Mouse (Mus musculus) forebrain, embryonic 10.5 days (tissue): ENCODE data around the gene Mycl. TPM values are rescaled to one million over a fixed set of nuclear protein-coding genes. Genes with fewer than 3 reads are reported as not detected.

Experiments
- DNase-seq: peaks from one replicate; pipeline ENCODE4 v3.0.0-alpha.2; 2017; ENCODE audit warnings: low spot score; ENCODE audit errors: extremely low spot score
- H3K27ac ChIP-seq: fragments of 300-500 bp; sonication (generic); 2 replicates; pipeline ENCODE4 v1.5.1; 2016; ENCODE audit warnings: mild to moderate bottlenecking
- H3K27me3 ChIP-seq: fragments of 300-500 bp; sonication (generic); 2 replicates; pipeline ENCODE4 v1.6.1; 2016; ENCODE audit warnings: mild to moderate bottlenecking; ENCODE audit not compliant: poor library complexity, severe bottlenecking
- H3K36me3 ChIP-seq: fragments of 300-500 bp; sonication (generic); replicated peaks from 2 replicates; pipeline ENCODE4 v1.6.1; 2016; ENCODE audit warnings: mild to moderate bottlenecking, moderate library complexity
- H3K4me1 ChIP-seq: fragments of 300-500 bp; sonication (generic); 2 replicates; pipeline ENCODE4 v1.6.1; 2016
- H3K4me3 ChIP-seq: fragments of 300-500 bp; sonication (generic); 2 replicates; pipeline ENCODE4 v1.5.1; 2016; ENCODE audit warnings: mild to moderate bottlenecking, moderate library complexity
- H3K9me3 ChIP-seq: fragments of 300-500 bp; sonication (generic); 2 replicates; pipeline ENCODE4 v1.6.1; 2016; ENCODE audit warnings: mild to moderate bottlenecking, moderate library complexity
- WGBS: fragments of 180-500 bp; shearing (Covaris S2); methylation state at CpG from one replicate; pipeline ENCODE4 v1.1.7; 2016; 5-methylcytosine and 5-hydroxymethylcytosine counted together
- polyA plus RNA-seq: library from polyadenylated mRNA; unstranded; fragments of >200 nt; fragmentation: Nextera tagmentation; extraction: Ambion mirVana; gene quantifications from 2 replicates; pipeline ENCODE4 v1.2.1, GENCODE M21; 2016

Gene Mycl
- 39.7 and 42.7 TPM in 2 replicates for polyA plus RNA-seq

DNA sequence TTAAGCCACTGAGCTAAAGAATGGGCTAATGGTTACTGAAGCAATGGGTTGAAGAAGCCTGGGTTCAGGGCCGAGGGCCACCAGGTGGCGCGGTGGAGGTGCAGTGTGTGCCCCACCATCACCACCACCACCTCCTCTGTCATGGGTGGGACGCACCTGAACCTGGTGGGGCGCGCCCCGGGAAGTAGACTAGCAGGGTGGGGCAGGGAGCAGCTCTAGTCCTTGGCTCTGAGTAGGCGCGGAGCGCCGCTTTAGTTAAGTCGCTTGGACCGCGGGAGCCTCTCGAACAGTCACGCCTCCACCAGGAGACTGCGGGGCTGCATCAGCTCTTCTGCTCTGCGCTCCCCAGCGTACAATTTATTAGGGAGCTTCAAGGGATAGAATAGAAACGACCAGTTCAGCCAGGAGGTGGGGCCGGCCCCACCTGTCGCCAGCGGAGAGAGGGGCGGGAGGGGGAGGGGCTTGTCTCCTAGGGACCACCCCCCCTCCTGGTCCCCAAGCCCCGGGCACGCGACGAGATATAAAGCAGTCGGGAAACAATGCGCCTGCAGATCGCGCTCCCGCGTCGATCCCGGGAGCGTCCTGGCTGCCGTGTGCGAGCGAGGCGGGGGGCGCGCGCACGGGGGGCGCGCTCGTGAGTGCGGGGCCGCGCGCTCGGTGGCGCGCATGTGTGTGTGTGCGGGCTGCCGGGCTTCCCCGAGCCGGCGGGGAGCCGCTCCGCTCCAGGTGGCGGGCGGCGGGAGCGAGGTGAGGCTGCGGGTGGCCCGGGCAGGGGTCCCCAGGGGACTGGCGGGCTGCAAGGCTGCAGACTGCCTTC is at the start of gene Mycl:
TSS of gene Mycl (plus strand) at position 249 of the 817 bp plus-strand sequence.
- WGBS: under 1% methylated on average over 69 of the region's 69 CpGs
- Histone ChIP-seq H3K4me1 (peaks cover 57% of the 10 kb centered on the region), H3K9me3 (peaks cover 4% of the 10 kb centered on the region; the same call in 1 of the 2 replicates)

DNA sequence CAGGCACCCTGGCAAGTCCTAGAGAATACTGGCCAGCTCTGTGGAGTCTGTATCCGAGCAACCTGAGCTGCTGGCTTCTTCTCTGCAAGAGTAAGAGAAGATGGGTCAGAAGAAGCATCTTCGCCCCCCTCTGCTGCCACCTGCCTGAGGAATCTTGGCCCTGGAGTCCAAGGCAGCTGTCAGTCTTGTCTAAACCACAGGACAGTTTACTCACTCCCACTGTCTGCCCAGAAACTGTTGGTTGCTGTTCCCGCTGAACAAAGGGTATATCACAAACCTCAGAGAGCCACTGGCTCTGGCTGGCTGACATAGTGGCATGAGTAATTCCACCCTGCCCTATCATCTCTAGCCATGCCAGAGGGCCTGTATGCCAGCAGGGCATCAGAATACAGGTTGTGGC is 48.2 kb upstream of the Mycl start:
- 84% methylated on average over 3 of the region's 3 CpGs for WGBS
- Histone ChIP-seq H3K4me1 (no peaks in the 10 kb centered on the region), H3K27ac (no peak overlapping the region), H3K9me3 (no peaks in the 10 kb centered on the region), H3K27me3 (no peaks in the 10 kb centered on the region), H3K36me3 (peaks cover 83% of the 10 kb centered on the region), H3K4me3 (no peak overlapping the region)
- DNase-seq: no peak

More for the DNA sequence above, at the start of gene Mycl:
- H3K27ac ChIP-seq: peak within 1 kb of the TSS; percentile 94
- H3K36me3 ChIP-seq: peaks cover 10% of the 10 kb centered on the region
- H3K4me3 ChIP-seq: peak within 1 kb of the TSS; percentile 86
- H3K27me3 ChIP-seq: peaks cover 33% of the 10 kb centered on the region
- DNase-seq: peak; percentile 88

DNA sequence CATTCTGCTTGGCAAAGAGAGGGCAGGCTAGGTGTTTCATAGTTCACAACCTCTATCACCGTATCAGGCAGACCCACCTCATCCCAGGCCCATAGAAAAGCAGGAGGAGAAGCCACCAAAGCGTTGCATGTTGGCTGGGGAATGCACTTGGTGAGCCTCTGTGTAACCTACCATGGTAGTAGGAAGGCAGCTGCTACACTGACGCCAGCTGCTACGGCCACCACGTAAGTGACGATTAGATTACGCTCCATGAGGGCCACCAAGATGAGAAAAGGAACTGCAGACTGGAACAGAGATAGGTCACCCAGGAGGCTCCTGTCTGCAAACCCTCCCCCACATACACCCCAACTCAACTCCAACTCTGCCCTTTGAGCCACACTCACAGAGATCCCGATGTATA is 46.4 kb upstream of the Mycl start:
- 96% methylated on average over 8 of the region's 8 CpGs for WGBS
- Histone ChIP-seq H3K4me1 (no peaks in the 10 kb centered on the region), H3K27ac (no peak overlapping the region), H3K4me3 (no peak overlapping the region), H3K9me3 (no peaks in the 10 kb centered on the region), H3K27me3 (no peaks in the 10 kb centered on the region), H3K36me3 (peaks cover 98% of the 10 kb centered on the region)
- no peak for DNase-seq

DNA sequence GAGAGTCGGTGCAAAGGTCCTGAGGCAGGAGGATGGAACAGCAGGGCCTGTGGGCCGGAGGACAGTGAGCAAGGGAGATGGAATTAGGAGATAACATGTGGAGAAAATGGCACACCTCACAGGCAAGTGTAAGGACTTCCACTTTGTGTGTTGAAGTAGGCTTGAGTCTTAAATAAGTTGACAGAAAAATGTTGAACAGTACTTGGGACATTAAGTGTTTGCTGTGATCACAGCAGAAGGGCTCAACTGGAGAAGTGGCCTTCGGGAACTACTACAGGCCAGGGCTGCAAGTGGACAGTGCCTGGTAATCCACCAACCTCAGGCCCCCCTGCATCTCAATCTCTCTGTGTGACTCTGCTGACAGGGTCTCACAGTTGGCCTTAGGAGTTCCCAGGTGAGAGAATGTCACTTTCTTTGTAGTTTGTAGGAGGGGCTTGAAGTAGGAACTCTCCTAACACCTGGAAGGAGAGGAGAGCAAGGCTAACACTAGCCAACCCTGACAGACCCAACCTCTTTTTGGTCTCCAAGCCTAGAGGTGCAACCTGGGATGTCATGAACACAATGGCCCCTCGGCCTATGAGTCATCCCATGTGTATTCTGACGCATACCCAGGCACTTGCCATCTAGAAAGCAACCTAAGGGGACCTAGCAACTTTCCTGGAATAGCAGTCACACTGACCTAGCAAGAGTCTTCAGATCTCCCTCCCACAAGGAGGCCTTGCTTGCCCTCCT is 40.6 kb upstream of the Mycl start:
- Histone ChIP-seq H3K27ac (peak overlapping the region; percentile 88), H3K27me3 (peaks cover 17% of the 10 kb centered on the region), H3K4me3 (peak overlapping the region; percentile 37), H3K36me3 (peaks cover 92% of the 10 kb centered on the region), H3K9me3 (no peaks in the 10 kb centered on the region), H3K4me1 (peaks cover 34% of the 10 kb centered on the region)
- WGBS: 67% methylated on average over 5 of the region's 5 CpGs
- DNase-seq: no peak

GRCm38 (mm10) chr4:122955412-122956136 is 39.9 kb upstream of the Mycl start:
- peak overlapping the region; percentile 88 for H3K27ac ChIP-seq
- H3K9me3 ChIP-seq: no peaks in the 10 kb centered on the region
- peaks cover 20% of the 10 kb centered on the region for H3K27me3 ChIP-seq
- DNase-seq: peak; percentile 84
- H3K4me1 ChIP-seq: peaks cover 41% of the 10 kb centered on the region
- H3K4me3 ChIP-seq: peak overlapping the region; percentile 37
- H3K36me3 ChIP-seq: peaks cover 85% of the 10 kb centered on the region
- 16% methylated on average over 17 of the region's 17 CpGs for WGBS

DNA sequence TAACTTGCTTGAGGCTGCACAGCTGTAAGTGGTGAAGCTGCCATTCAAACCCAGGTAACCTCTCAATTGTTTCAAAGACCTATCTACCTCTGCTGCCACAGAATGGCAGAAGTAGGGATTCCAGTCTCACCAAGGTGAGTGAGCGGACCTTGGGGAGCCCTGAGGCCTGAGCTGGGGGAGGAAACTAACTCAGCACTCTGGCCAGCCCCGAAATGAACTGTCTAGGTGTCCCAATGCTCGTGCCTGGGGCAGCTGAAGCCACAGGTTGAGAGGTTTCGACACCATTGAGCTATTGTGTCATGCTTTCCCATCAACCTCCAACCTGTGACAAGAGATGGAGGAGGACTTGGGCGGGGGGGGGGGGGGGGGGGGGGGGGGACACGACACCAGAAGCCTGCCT is 39.2 kb upstream of the Mycl start:
- WGBS: 72% methylated on average over 5 of the region's 6 CpGs
- H3K36me3 ChIP-seq: peaks cover 77% of the 10 kb centered on the region
- H3K27me3 ChIP-seq: peaks cover 28% of the 10 kb centered on the region
- no peak overlapping the region for H3K4me3 ChIP-seq
- DNase-seq: no peak
- H3K4me1 ChIP-seq: peaks cover 49% of the 10 kb centered on the region
- peak overlapping the region; percentile 88; the same call in 1 of the 2 replicates for H3K27ac ChIP-seq
- H3K9me3 ChIP-seq: no peaks in the 10 kb centered on the region

- Histone ChIP-seq H3K36me3 (peaks cover 57% of the 10 kb centered on the region), H3K27me3 (peaks cover 50% of the 10 kb centered on the region), H3K9me3 (no peaks in the 10 kb centered on the region), H3K4me1 (peaks cover 68% of the 10 kb centered on the region), H3K27ac (no peak overlapping the region), H3K4me3 (no peak overlapping the region; the same call in 1 of the 2 replicates)
- no peak for DNase-seq
- 88% methylated on average over 6 of the region's 6 CpGs for WGBS
Measured at GRCm38 (mm10) chr4:122958491-122959031, 36.9 kb upstream of the Mycl start.

- H3K27ac ChIP-seq: peak overlapping the region; percentile 94
- H3K27me3 ChIP-seq: peaks cover 55% of the 10 kb centered on the region
- peaks cover 65% of the 10 kb centered on the region for H3K4me1 ChIP-seq
- H3K4me3 ChIP-seq: peak overlapping the region; percentile 83
- WGBS: 5% methylated on average over 8 of the region's 8 CpGs
- DNase-seq: peak; percentile 31
- H3K9me3 ChIP-seq: no peaks in the 10 kb centered on the region
- peaks cover 45% of the 10 kb centered on the region for H3K36me3 ChIP-seq
Measured at GRCm38 (mm10) chr4:122959816-122960215, 35.6 kb upstream of the Mycl start.

DNA sequence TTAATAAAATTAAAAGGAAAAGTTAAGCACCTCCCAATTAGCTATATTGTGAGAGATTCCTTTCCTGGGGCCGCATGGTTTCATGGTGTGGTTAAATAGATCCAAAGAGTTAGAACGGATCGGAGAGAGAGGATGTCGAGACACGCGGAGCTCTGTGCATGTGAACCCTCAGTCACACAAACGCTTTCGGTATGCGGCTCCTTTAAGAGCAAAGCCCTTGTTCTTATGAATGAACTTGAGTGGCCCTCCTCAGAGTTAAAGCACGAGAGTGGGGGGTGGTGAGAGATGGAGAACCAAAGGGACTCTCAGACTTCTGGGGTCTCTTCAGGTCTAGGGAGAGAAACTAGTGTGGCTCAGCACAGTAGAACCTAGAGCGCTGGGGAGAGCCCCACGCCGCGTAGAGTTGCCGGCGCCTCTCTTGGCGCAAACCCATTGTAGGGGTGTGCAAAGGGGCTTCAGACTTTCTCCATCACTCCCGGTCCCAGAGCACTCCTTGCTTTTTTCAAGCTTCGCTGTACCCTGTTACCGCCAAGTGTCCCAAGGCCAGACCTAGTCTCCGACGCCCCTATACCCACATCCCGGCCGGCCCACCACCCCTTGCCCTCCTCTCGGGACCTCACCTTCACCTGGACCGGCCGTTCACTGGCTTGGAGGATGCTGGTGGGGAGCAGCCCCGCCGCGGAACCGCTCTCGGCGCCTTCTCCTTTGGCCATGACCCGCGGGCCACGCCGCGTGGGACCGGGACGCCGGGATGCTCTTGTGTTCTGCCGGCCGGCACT is 34.9 kb upstream of the Mycl start:
- under 1% methylated on average over 43 of the region's 43 CpGs for WGBS
- Histone ChIP-seq H3K27ac (peak overlapping the region; percentile 94), H3K9me3 (no peaks in the 10 kb centered on the region), H3K4me1 (peaks cover 58% of the 10 kb centered on the region), H3K27me3 (peaks cover 55% of the 10 kb centered on the region), H3K36me3 (peaks cover 38% of the 10 kb centered on the region), H3K4me3 (peak overlapping the region; percentile 83)
- peak; percentile 67 for DNase-seq

- peaks cover 55% of the 10 kb centered on the region for H3K27me3 ChIP-seq
- peaks cover 31% of the 10 kb centered on the region for H3K36me3 ChIP-seq
- H3K4me3 ChIP-seq: peak within 1 kb of the TSS; percentile 83
- no peaks in the 10 kb centered on the region for H3K9me3 ChIP-seq
- H3K27ac ChIP-seq: peak within 1 kb of the TSS; percentile 94
- under 1% methylated on average over 27 of the region's 27 CpGs for WGBS
- peaks cover 51% of the 10 kb centered on the region for H3K4me1 ChIP-seq
- DNase-seq: peak; percentile 85
Measured at GRCm38 (mm10) chr4:122961100-122961567, 34.3 kb upstream of the Mycl start, which contains the start of gene Mfsd2a. TSS of gene Mfsd2a (minus strand) at chr4:122961188.

GRCm38 (mm10) chr4:122961589-122961988 is 33.9 kb upstream of the Mycl start:
- H3K36me3 ChIP-seq: peaks cover 27% of the 10 kb centered on the region
- peak overlapping the region; percentile 94 for H3K27ac ChIP-seq
- DNase-seq: peak; percentile 28
- H3K9me3 ChIP-seq: no peaks in the 10 kb centered on the region
- WGBS: 20% methylated on average over 6 of the region's 6 CpGs
- H3K4me1 ChIP-seq: peaks cover 49% of the 10 kb centered on the region
- peak overlapping the region; percentile 83 for H3K4me3 ChIP-seq
- peaks cover 55% of the 10 kb centered on the region for H3K27me3 ChIP-seq
